Mouse (Mus musculus) c-Kit-positive CD71-negative TER-119-negative erythroid progenitor cells, embryonic 14.5 days (primary cell): ENCODE results near the gene Lpar5.

Source experiments
- DNase-seq: peaks from one replicate; pipeline ENCODE4 v3.0.0-alpha.2; 2013; ENCODE audit warnings: low read depth

Gene Lpar5

GRCm38 (mm10) chr6:125087937-125088336 lies 20.2 kb downstream of the Lpar5 start:
- no peak for DNase-seq

GRCm38 (mm10) chr6:125088561-125089321 lies 21.0 kb downstream of the Lpar5 start:
- no peak for DNase-seq

- DNase-seq = no peak
Observed at GRCm38 (mm10) chr6:125089521-125090321, 22.0 kb downstream of the Lpar5 start.

- no peak for DNase-seq
Observed at GRCm38 (mm10) chr6:125090341-125091085, 22.8 kb downstream of the Lpar5 start.

GRCm38 (mm10) chr6:125092372-125092771 lies 24.7 kb downstream of the Lpar5 start:
- no peak for DNase-seq

- DNase-seq = no peak
Observed at GRCm38 (mm10) chr6:125094843-125095242, 27.1 kb downstream of the Lpar5 start.

- DNase-seq = peak; percentile 76
Observed at GRCm38 (mm10) chr6:125095391-125096278, 27.9 kb downstream of the Lpar5 start, which contains the start of gene Chd4. TSS of gene Chd4 (plus strand) at chr6:125095981.

- no peak for DNase-seq
Observed at GRCm38 (mm10) chr6:125096279-125096596, 28.5 kb downstream of the Lpar5 start.

- no peak for DNase-seq
Observed at GRCm38 (mm10) chr6:125096597-125097345, 29.1 kb downstream of the Lpar5 start.

GRCm38 (mm10) chr6:125097346-125097689 lies 29.6 kb downstream of the Lpar5 start:
- no peak for DNase-seq

- no peak for DNase-seq
Observed at GRCm38 (mm10) chr6:125097951-125098350, 30.2 kb downstream of the Lpar5 start.

GRCm38 (mm10) chr6:125098513-125098912 lies 30.8 kb downstream of the Lpar5 start:
- DNase-seq = no peak

GRCm38 (mm10) chr6:125099421-125099971 lies 31.8 kb downstream of the Lpar5 start:
- DNase-seq = no peak

- DNase-seq = no peak
Observed at GRCm38 (mm10) chr6:125101444-125101843, 33.7 kb downstream of the Lpar5 start.

GRCm38 (mm10) chr6:125104223-125104622 lies 36.5 kb downstream of the Lpar5 start:
- no peak for DNase-seq

GRCm38 (mm10) chr6:125107705-125108104 lies 40.0 kb downstream of the Lpar5 start:
- DNase-seq = no peak

GRCm38 (mm10) chr6:125109371-125109770 lies 41.7 kb downstream of the Lpar5 start:
- DNase-seq = no peak

- DNase-seq = no peak
Observed at GRCm38 (mm10) chr6:125110927-125111326, 43.2 kb downstream of the Lpar5 start.

- no peak for DNase-seq
Observed at GRCm38 (mm10) chr6:125112553-125112952, 44.8 kb downstream of the Lpar5 start.

- DNase-seq = no peak
Observed at GRCm38 (mm10) chr6:125119387-125119786, 51.7 kb downstream of the Lpar5 start.

GRCm38 (mm10) chr6:125128724-125129123 lies 61.0 kb downstream of the Lpar5 start:
- no peak for DNase-seq
